Mouse (Mus musculus): ENCODE measurements around the gene Smarcc1.

- no peak for TF ChIP-seq CTCF (IDR thresholded peaks at IDR 0.05; ENCODE audit: control insufficient read depth, insufficient read depth, low read length)
- no peak for TF ChIP-seq POLR2A (IDR thresholded peaks at IDR 0.05; ENCODE audit: borderline replicate concordance, control insufficient read depth, low read depth, low read length)
These were observed 47.1 kb upstream of the Smarcc1 start for GRCm38 (mm10) chr9:110070358-110070757.

Data from bone marrow, adult 2 months (tissue).